Mouse (Mus musculus): ENCODE results near the gene Tbc1d7.

Tbc1d7 gene

GRCm38 (mm10) chr13:43193932-43194331 lies 22.6 kb upstream of the Tbc1d7 start:
- no peak for DNase-seq (ENCODE audit: low spot score in 2 of 2)

- no peak for DNase-seq (ENCODE audit: low spot score in 2 of 2)
These were observed 22.0 kb upstream of the Tbc1d7 start for GRCm38 (mm10) chr13:43193266-43193665.

GRCm38 (mm10) chr13:43191741-43192192 lies 20.5 kb upstream of the Tbc1d7 start:
- no peak for DNase-seq (ENCODE audit: low spot score in 2 of 2)

- DNase-seq (ENCODE audit: low spot score in 2 of 2) = no peak
These were observed 20.0 kb upstream of the Tbc1d7 start for GRCm38 (mm10) chr13:43191290-43191689.

DNA sequence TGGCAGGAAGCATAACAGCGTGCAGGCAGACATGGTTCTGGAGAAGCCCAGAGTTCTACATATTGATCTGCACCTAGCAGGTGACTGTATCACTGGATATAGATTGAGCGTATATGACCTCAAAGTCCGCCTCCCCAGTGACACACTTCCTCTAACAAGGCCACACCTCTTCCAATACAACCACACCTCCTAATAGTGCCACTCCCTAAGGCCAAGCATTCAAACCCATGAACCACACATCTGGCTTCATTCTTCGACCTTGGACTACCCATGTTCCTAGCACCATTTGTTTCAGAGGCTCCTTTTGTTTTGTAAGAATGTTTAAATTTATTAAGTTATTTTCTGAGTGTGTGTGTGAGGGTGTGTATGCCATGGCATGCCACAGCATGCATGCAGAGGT lies 16.4 kb upstream of the Tbc1d7 start:
- no peak for DNase-seq (ENCODE audit: low spot score in 2 of 2)

- DNase-seq (ENCODE audit: low spot score in 2 of 2) = no peak
These were observed 12.2 kb upstream of the Tbc1d7 start for GRCm38 (mm10) chr13:43183248-43184055.

DNA sequence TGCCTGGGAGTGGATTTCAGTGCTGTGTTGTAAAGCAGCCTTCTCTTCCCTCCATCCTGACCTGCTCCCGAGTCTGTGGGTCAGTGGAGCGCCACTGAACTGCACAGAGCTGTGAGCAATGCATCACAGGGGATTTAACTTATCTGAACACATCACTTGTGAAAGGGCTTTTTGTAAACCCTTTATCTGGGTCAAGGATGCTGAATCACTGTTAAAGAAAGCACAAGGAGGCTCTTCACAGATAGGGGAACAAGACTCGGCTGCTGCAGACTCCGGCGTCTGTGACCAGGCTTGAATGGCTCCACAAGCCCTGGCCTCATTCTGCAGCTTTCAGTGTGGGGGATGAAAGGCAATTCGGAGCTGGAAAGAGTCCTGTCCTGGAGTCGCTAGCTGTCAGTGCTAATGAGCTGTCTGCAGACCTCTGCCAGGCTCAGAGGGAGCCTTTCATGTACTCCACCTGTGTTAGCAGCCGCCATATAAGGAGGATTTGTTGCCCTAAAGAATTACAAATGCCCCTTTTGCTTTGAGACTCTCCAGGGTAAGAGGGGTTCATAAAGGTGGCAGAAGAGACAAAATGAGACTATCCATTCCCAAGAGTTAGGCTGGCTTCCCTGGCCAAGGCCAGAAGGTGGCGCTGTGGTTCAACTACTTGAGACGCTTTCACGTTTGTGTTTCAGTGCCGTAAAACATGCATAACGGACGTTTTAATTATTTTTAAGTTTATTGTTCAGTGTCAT lies 11.3 kb upstream of the Tbc1d7 start:
- DNase-seq (ENCODE audit: low spot score in 2 of 2) = peak; percentile 57 to 74

GRCm38 (mm10) chr13:43181104-43181503 lies 9.8 kb upstream of the Tbc1d7 start:
- no peak for DNase-seq (ENCODE audit: low spot score in 2 of 2)

GRCm38 (mm10) chr13:43177317-43177716 lies 6.0 kb upstream of the Tbc1d7 start:
- no peak for DNase-seq (ENCODE audit: low spot score in 2 of 2)

- DNase-seq (ENCODE audit: low spot score in 2 of 2) = no peak
These were observed 5.4 kb upstream of the Tbc1d7 start for GRCm38 (mm10) chr13:43176676-43177075.

GRCm38 (mm10) chr13:43173262-43173661 lies 2.0 kb upstream of the Tbc1d7 start:
- peak; percentile 69 to 76 for DNase-seq (ENCODE audit: low spot score in 2 of 2)

DNA sequence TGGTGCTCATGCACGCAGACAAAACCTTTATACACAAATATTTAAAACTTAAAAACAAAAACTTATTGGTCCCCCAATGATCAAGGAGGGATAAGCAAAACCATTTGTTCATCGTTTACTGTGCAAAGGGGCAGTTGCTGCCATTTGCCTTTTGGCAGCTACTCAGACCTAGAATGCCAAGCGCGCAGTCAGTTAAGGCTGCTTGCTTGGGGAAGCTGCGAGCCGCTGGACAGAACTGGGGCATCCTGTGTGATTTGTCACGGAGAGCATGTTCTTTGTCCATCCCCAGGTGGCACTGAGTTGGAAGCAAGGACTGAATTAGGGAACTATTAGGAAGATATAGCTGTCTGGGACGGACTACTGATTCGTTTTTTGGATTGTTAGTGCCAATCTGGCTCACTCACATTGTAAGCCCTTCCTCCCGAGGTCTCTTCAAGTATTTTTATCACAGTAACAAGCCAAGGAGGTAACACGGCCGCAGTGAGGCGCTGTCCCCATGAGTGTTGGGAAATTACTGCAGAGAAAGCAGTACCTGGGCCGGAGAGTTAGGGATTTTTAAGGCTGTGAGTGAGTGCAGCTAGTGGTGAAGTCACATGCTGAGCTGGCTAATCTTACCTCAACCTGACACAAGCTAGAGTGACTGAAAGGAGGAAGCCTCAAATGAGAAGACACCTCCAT lies 874 bp upstream of the Tbc1d7 start:
- DNase-seq (ENCODE audit: low spot score in 2 of 2) = no peak

DNA sequence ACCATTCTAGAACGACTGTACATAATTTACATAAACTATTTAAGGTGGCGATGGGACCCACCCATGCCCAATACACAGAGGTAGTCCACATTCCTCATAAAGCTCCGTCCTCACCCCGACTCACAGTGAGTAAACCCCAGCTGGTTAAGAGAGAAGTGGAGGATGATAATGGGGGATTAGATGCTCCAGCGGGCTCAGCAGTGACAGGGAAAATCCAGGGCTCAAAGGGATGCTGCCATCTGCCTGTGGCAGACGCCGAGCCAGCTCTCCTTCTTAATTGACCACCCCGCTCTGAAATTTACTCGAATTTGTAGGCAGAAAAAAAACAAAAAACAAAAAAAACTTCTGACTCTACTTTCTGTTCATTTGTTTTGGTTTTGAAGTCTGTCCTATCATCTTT lies 3.6 kb downstream of the Tbc1d7 start:
- no peak for DNase-seq (ENCODE audit: low spot score in 2 of 2)

DNA sequence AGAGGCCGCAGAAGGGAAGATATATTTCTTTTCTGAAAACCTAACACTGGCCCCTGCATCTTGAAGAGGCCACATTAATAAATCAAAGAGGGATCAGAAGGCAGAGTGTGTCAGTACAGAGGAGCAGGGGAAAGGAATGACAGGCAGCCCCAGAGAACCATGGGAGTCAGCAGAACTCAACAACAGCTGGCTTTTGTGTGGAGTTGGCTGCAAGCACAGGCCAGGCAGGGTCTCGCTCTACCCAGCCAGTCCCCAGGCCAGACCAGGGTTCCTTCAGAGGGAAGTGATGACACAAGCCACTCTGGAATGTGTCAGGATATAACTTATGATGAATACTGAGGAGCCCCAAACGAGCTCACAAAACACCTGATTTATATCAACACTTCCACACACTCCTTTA lies 11.9 kb downstream of the Tbc1d7 start:
- DNase-seq (ENCODE audit: low spot score in 2 of 2) = no peak

DNA sequence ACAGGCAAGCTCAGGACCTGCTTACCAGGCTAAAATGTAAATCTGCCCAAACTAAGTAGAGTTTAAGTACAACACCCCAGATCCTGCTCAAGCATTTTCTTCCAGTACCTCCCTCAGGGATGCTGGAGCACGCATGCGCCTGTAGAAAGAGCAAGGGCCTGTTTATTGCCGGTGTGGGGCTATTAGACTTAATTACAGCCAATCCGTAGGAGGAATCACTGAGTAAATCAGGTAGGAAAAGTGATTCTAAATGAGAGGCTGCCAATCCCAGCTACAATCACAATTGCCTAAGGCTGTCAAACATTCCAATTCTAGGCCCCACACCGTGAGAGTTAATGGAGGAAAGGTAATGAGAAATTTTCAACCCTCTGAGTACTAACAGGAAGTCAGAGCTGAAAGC lies 13.0 kb downstream of the Tbc1d7 start:
- no peak for DNase-seq (ENCODE audit: low spot score in 2 of 2)

GRCm38 (mm10) chr13:43157370-43157769 lies 13.9 kb downstream of the Tbc1d7 start:
- DNase-seq (ENCODE audit: low spot score in 2 of 2) = no peak

GRCm38 (mm10) chr13:43152005-43152520 lies 19.2 kb downstream of the Tbc1d7 start:
- no peak for DNase-seq (ENCODE audit: low spot score in 2 of 2)

DNA sequence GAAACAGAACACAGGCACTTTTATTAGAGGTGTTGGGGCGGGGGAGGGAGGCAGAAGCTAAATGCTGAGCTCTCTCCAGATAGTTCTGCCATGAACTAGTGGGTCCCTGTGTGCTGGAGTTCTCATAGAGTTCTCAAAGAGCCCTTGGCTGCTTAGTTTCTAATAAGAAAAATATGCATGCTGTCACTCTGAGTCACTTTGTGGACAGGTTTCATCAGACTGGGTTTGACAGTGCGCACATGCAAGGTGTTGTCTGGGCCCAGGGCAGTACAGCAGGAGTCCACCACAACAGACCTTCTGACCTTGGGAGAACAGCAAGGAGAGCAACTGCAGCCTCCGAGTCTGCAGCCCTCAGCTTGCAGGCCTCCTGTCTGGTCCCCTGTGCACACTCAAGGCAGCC lies 21.6 kb downstream of the Tbc1d7 start:
- no peak for DNase-seq (ENCODE audit: low spot score in 2 of 2)

DNA sequence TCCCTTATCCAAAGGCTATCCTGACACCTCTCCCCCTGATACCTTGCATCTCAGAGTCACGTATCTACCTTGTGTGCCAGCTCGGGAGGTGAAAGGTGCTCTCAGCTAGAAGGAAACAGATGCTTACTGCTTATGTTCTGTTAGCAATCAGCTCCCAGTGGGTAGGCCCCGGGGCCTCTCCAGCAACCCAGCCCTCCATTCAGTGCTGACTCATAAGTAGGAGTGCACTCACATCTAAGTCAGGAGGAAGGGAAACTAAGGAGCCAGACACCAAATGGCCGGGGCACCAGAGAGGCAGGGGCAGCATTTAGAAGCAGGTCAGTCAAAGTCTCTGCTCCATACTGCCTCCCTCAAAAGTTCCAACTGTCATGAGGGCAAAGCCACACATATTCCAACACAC lies 22.6 kb downstream of the Tbc1d7 start:
- no peak for DNase-seq (ENCODE audit: low spot score in 2 of 2)

- DNase-seq (ENCODE audit: low spot score in 2 of 2) = no peak
These were observed 24.6 kb downstream of the Tbc1d7 start for GRCm38 (mm10) chr13:43146515-43147258.

DNA sequence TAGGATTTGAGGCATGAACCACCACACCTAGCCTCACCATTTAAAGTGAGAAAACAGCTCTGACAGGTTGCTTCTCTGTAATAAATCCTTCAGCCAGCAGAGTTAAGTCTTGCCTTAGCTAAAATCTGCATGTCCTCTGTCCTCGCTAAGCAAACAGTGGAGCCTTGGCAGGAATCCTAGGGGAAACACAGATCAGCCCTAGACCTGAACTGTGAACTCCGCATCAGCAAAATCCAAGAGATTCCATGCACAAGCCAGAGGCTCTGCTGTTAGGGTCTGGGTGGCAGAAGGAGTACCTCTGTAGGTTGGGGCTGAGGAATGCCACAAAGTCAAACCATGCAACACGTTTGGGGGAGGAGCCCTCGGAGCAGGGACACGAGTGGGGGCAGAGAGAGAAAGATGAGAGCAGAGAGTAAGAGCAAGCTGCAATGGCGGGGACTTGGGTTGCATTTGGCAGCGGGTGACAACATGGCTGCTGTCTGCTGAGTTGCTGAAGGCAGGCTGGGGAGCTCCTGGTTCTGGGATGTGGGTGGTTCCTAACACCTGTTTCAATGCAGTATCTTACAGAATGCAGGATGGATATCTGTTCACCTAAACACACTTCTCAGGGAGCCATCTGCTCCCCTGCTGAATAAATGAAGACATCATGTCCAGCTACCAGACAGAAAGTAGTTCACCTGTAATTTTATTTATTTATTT lies 26.4 kb downstream of the Tbc1d7 start:
- no peak for DNase-seq (ENCODE audit: low spot score in 2 of 2)
